Mouse (Mus musculus): Measurements from ENCODE around the gene Phf24. TPM values are rescaled to one million over a fixed set of nuclear protein-coding genes. Genes with fewer than 3 reads are reported as not detected.
"Not testable (repeated sequence)": the region's sequence is repeated elsewhere in the genome, so short reads cannot be mapped to it uniquely, and the experiment has no call there.

Phf24 gene
- polyA plus RNA-seq, 1 experiment from 2014 or later, result 27.6 TPM

GRCm38 (mm10) chr4:42972952-42973351, 56.5 kb downstream of the Phf24 start:
- Histone ChIP-seq H3K4me3 (no peak overlapping the region), H3K27ac (replicated peaks) (no peak overlapping the region)
- WGBS, result 73% methylated on average over 4 of the region's 4 CpGs

DNA sequence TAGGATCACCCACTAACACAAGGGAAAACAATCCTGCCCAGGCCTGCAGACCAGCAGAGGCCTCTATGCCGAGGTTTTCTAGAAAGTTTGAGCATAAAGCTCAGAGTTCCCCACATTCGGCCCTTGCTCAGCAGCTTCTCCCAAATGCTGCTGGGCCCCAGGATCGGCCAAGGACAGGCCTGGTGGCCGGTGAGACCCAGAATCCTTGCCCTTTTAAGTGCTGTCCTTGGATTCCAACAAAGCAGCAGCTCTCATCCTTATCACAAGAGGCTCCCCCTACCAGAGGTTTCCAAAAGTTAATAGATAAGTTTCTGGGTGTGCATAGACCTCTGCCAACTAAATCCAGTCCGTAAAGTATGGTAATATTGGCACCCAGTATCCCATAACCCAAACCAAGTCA, 57.4 kb downstream of the Phf24 start:
- Histone ChIP-seq H3K27ac (replicated peaks) (no peak overlapping the region), H3K9ac (no peak overlapping the region), H3K4me3 (no peak overlapping the region), H3K27me3 (no peaks in the 10 kb centered on the region), H3K4me2 (no peak overlapping the region), H3K4me1 (replicated peaks) (no peaks in the 10 kb centered on the region), H3K9me3 (no peaks in the 10 kb centered on the region), H3K36me3 (peaks cover 22% of the 10 kb centered on the region)
- WGBS, result 86% methylated on average over 5 of the region's 5 CpGs
- ATAC-seq (ENCODE audit: low read depth), result no peak

More at GRCm38 (mm10) chr4:42972952-42973351, 56.5 kb downstream of the Phf24 start:
- no peaks in the 10 kb centered on the region for H3K4me1 ChIP-seq (replicated peaks)
- no peak overlapping the region for H3K9ac ChIP-seq
- H3K36me3 ChIP-seq, result peaks cover 12% of the 10 kb centered on the region
- no peaks in the 10 kb centered on the region for H3K27me3 ChIP-seq
- H3K9me3 ChIP-seq, result no peaks in the 10 kb centered on the region
- no peak for ATAC-seq (ENCODE audit: low read depth)
- H3K4me2 ChIP-seq, result no peak overlapping the region

DNA sequence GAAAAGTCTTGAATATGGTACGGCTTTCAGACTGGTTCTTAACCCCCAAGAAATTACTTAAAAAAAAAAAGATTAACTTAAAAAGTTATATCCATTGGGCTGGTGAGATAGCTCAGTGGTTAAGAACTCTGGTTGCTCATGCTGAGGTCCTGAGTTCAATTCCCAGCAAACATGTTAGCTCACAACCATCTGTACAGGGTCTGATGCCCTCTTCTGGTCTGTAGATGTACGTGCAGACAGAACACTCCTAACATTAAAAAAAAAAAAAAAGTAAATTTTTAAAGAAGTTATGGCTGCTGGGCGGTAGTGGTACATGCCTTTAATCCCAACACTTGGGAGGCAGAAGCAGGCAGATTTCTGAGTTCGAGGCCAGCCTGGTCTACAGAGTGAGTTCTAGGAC, 61.6 kb downstream of the Phf24 start:
- Histone ChIP-seq H3K9me3 (no peaks in the 10 kb centered on the region), H3K36me3 (peaks cover 59% of the 10 kb centered on the region), H3K4me3 (no peak overlapping the region), H3K27me3 (no peaks in the 10 kb centered on the region), H3K9ac (no peak overlapping the region), H3K4me1 (replicated peaks) (no peaks in the 10 kb centered on the region), H3K4me2 (no peak overlapping the region), H3K27ac (replicated peaks) (no peak overlapping the region)
- ATAC-seq (ENCODE audit: low read depth), result no peak
- WGBS, result 92% methylated on average over 4 of the region's 4 CpGs

- not testable (repeated sequence) for ATAC-seq (ENCODE audit: low read depth); H3K9ac ChIP-seq; H3K4me3 ChIP-seq; H3K4me2 ChIP-seq; H3K27me3 ChIP-seq; H3K27ac ChIP-seq (replicated peaks); H3K9me3 ChIP-seq; H3K4me1 ChIP-seq (replicated peaks)
- 95% methylated on average over 8 of the region's 8 CpGs for WGBS
- peaks cover 80% of the 10 kb centered on the region for H3K36me3 ChIP-seq
Observed at GRCm38 (mm10) chr4:42980467-42980866, 64.0 kb downstream of the Phf24 start.

- no peaks in the 10 kb centered on the region for H3K27me3 ChIP-seq
- no peaks in the 10 kb centered on the region for H3K9me3 ChIP-seq
- 94% methylated on average over 1 of the region's 1 CpGs for WGBS
- no peaks in the 10 kb centered on the region for H3K4me1 ChIP-seq (replicated peaks)
- no peak overlapping the region for H3K4me2 ChIP-seq
- no peak overlapping the region for H3K4me3 ChIP-seq
- no peak overlapping the region for H3K27ac ChIP-seq (replicated peaks)
- ATAC-seq (ENCODE audit: low read depth), result no peak
- H3K9ac ChIP-seq, result no peak overlapping the region
- peaks cover 98% of the 10 kb centered on the region for H3K36me3 ChIP-seq
Observed at GRCm38 (mm10) chr4:42988296-42988695, 71.8 kb downstream of the Phf24 start.

Other genes starting within 250 kb of the Phf24 start
- gene 4930578G10Rik, start 181.1 kb upstream of the Phf24 start, polyA plus RNA-seq (2015; fragmentation: Nextera tagmentation; extraction: Ambion mirVana), result 1.4 TPM in 1 of 2 replicates, not detected in the other
- not detected in 2 replicates for gene Ccl19, start 160.1 kb upstream of the Phf24 start, polyA plus RNA-seq (2015; fragmentation: Nextera tagmentation; extraction: Ambion mirVana)
- gene Ccl21a, start 142.7 kb upstream of the Phf24 start, polyA plus RNA-seq (2015; fragmentation: Nextera tagmentation; extraction: Ambion mirVana), result 0.93 and 2.1 TPM in 2 replicates
- 0.06 TPM in 1 of 2 replicates, not detected in the other for gene Fam205a1, start 62.8 kb upstream of the Phf24 start, polyA plus RNA-seq (2015; fragmentation: Nextera tagmentation; extraction: Ambion mirVana)
- gene Gm12394, start 59.9 kb upstream of the Phf24 start, polyA plus RNA-seq (2015; fragmentation: Nextera tagmentation; extraction: Ambion mirVana), result 0.45 and 0.59 TPM in 2 replicates
- 1.5 and 3.0 TPM in 2 replicates for gene Fam205c, start 42.4 kb upstream of the Phf24 start, polyA plus RNA-seq (2015; fragmentation: Nextera tagmentation; extraction: Ambion mirVana)
- gene Dnajb5, start 33.2 kb downstream of the Phf24 start, polyA plus RNA-seq (2015; fragmentation: Nextera tagmentation; extraction: Ambion mirVana), result 50.1 and 50.5 TPM in 2 replicates
- gene 1700022I11Rik, start 52.9 kb downstream of the Phf24 start, polyA plus RNA-seq (2015; fragmentation: Nextera tagmentation; extraction: Ambion mirVana), result 0.57 and 1.3 TPM in 2 replicates
- gene Vcp, start 83.8 kb downstream of the Phf24 start, polyA plus RNA-seq (2015; fragmentation: Nextera tagmentation; extraction: Ambion mirVana), result 526 and 554 TPM in 2 replicates
- 19.9 and 20.4 TPM in 2 replicates for gene Fancg, start 93.8 kb downstream of the Phf24 start, polyA plus RNA-seq (2015; fragmentation: Nextera tagmentation; extraction: Ambion mirVana)
- gene Pigo, start 109.2 kb downstream of the Phf24 start, polyA plus RNA-seq (2015; fragmentation: Nextera tagmentation; extraction: Ambion mirVana), result 22.4 and 23.3 TPM in 2 replicates
- 224 and 235 TPM in 2 replicates for gene Stoml2, start 115.0 kb downstream of the Phf24 start, polyA plus RNA-seq (2015; fragmentation: Nextera tagmentation; extraction: Ambion mirVana)
- gene Fam214b, start 129.6 kb downstream of the Phf24 start, polyA plus RNA-seq (2015; fragmentation: Nextera tagmentation; extraction: Ambion mirVana), result 28.4 and 29.9 TPM in 2 replicates
- 15.1 and 16.5 TPM in 2 replicates for gene Unc13b, start 142.3 kb downstream of the Phf24 start, polyA plus RNA-seq (2015; fragmentation: Nextera tagmentation; extraction: Ambion mirVana)

All from neural tube, embryonic 13.5 days (tissue).